Mouse (Mus musculus) layer of hippocampus, adult 11-12 months (tissue): ENCODE data around the gene Mdm1.
"Not testable (repeated sequence)": the region's sequence is repeated elsewhere in the genome, so short reads cannot be mapped to it uniquely, and the experiment has no call there.

Experiments used
- DNase-seq: peaks from one replicate; pipeline ENCODE4 v3.0.0; 2022; ENCODE audit warnings: low spot score

Mdm1 gene

DNA sequence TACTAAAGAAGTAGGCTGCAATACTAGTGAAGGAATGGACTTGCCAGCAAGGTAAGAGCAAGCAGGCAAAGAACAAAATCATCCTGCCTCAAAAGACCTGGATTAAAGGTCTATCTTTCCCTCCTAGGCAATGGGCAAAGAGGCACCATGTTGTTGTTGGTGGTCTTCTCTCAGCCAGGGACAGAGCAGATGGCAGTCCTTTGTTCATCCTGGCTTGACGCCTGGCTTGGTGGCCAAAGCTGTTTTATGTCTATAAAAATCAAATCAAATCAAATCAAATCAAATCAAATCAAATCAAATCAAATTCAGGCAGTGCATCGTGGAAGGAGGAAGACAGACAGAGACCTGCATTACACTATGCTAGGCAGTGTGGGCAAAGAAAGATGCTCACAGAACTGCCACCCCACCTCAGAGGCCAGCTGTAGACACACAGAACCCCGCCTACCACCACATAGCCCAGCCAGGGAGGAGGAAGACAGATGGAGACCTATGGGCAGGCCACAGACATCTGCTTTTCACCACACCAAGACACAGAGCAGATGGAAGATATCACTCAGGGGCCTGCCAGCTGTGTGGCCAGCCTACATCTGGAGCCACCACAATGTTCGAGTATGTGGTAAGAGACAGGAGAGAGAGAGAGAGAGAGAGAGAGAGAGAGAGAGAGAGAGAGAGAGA lies 74.2 kb downstream of the Mdm1 start:
- DNase-seq, result not testable (repeated sequence)
